Mouse (Mus musculus): ENCODE measurements around the gene Tlk1.

- TF ChIP-seq POLR2A (IDR thresholded peaks at IDR 0.05; ENCODE audit: insufficient read length, low read depth) (no peak), SRF (IDR thresholded peaks at IDR 0.05; ENCODE audit: control insufficient read depth, insufficient read length, low read depth) (no peak), TCF3 (IDR thresholded peaks at IDR 0.05; ENCODE audit: insufficient read length, low read depth) (no peak), CEBPB (IDR thresholded peaks at IDR 0.05; ENCODE audit: insufficient read depth, poor library complexity, severe bottlenecking) (no peak), MAX (IDR thresholded peaks at IDR 0.05; ENCODE audit: low read depth) (no peak), E2F4 (IDR thresholded peaks at IDR 0.05; ENCODE audit: insufficient read depth) (no peak), USF1 (IDR thresholded peaks at IDR 0.05; ENCODE audit: low read depth) (no peak), POLR2AphosphoS2 (IDR thresholded peaks at IDR 0.05; ENCODE audit: insufficient read length, low read depth) (no peak)
These were observed 8.6 kb downstream of the Tlk1 start for GRCm38 (mm10) chr2:70816939-70817338.

Measured in myocyte (in vitro differentiated cells).